Mouse (Mus musculus): ENCODE results near the gene Nin.

Gene Nin

DNA sequence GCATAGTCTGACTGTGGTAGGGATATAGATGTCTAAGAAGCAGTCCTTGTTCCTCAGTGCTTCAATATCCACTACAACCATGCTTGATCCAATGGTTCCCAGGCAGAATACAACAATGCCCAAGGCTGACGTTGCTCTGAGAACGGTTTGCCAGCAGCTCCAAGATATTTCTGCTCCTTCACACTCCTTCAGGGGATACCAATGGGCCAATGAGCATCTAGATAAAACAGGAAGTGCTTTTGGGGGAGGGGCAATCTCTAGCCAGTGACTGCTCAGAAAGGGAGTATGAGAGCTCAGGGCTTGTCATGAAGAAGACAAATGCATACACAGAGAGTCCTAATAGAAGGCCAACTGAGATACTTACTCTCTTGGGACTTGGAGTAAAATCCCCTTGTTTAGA lies 6.0 kb upstream of the Nin start:
- DNase-seq (ENCODE audit: low read depth, low spot score) = no peak

DNA sequence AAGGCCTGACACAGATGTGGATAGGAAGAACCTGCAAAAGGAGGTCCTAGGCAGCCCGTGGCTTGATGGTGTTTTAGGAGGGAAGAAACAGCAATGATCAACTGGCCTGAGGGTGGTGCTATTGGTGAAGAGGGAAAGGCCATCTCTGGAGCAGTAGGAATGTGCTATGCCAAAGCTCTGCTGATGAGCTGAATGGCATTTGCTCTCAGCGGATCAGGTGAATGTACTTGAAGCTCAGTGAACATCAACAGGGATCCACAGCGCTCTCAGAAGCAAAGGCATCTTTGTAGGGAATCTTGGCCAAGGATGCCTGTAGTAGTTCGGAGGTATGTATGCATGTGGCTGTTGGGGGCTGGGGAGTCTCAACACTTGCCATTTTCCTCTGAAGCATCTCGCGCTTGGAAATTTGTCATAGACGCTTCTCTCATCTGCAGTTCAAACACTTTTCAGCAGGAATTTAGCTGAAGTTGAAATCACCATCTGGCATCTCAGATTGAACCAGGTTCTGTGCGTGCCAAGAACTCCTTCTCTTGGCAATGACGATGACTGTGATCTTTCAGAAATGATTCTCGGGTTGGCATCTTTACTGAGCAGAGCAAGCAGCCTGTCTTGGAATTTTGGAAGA lies 5.3 kb upstream of the Nin start:
- no peak for DNase-seq (ENCODE audit: low read depth, low spot score)

DNA sequence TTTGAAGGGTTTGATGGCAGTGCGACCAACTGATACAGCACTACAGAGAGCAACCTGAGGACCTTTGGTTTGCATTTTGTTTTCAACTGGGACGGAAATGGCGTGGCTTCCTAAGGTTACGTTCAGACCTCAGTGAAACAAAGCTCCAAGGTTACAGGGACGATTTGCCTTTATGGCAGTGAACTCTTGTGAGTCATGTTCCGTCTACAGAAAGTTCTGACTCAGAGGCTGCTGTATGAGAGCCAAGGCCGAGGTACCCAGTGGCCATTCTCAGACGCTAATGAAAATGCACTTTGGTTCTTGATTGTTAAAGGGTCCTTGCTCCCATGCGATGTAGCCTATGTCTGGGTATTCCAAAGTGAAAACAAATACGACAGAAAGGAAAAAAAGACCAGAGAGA lies 3.6 kb upstream of the Nin start:
- DNase-seq (ENCODE audit: low read depth, low spot score) = peak; percentile 87

DNA sequence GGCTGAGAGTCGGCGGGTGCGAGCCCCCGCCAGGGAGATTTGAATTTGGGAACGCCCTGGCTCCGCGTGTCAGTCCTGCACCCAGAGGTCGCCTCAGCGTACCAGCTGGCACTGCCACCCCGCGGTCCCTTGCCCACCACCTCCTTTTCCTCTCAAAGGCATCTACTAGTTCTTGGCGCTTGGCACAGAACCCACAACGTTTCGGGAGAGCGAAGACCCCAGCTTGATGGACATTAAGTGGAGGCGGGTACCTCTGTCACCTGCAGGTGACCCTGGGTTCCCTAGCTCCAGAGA lies 1.5 kb downstream of the Nin start:
- DNase-seq (ENCODE audit: low read depth, low spot score) = no peak

DNA sequence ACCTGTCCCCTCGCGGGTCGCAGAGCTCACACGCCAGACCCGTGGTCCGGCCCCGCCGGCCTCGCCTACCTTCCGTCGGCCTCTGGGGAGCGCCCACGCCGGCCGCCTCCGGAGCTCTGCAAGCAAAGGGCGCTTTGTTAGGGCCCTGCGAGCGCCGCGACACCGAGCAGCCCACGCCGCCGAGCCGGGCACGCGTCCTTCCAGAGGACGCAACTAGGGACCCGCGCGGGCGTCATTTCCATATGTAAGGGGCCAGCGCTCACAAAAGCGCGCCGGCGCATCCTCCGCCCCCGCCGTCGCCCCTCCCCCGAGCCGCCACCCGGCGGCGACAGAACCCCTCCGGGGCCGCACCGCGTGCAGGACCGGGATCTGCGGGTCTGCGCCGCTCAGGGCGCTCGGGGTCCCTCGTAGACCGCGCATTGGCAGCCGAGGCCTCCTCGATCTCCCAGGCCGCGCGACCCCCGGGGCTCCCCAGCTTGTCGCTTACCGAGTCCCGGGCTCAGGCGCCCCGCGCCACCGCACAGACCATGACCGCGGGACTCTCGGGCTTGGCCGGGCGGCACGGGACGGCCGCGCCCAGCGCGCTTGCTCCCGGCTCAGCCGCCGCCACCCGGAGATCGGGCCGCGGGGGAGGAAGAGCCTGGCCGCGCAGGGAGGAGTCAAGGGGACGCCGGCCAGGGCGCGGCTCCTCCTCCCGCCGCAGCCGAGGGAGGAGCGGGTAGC lies 2.0 kb downstream of the Nin start:
- peak; percentile 58 for DNase-seq (ENCODE audit: low read depth, low spot score)

DNA sequence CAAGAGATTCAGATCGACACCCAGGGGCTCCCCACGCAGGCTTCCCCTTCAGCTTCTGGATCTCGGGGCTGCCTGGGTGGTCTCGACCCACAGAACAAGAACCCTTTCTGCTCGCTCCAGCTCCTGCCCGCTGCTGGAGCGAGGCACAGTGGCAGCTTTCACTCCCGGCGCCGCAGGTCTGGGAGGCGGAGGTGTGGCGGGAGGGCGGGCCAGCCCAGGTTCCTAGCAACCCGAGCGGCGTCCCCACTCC lies 2.5 kb downstream of the Nin start:
- no peak for DNase-seq (ENCODE audit: low read depth, low spot score)

DNA sequence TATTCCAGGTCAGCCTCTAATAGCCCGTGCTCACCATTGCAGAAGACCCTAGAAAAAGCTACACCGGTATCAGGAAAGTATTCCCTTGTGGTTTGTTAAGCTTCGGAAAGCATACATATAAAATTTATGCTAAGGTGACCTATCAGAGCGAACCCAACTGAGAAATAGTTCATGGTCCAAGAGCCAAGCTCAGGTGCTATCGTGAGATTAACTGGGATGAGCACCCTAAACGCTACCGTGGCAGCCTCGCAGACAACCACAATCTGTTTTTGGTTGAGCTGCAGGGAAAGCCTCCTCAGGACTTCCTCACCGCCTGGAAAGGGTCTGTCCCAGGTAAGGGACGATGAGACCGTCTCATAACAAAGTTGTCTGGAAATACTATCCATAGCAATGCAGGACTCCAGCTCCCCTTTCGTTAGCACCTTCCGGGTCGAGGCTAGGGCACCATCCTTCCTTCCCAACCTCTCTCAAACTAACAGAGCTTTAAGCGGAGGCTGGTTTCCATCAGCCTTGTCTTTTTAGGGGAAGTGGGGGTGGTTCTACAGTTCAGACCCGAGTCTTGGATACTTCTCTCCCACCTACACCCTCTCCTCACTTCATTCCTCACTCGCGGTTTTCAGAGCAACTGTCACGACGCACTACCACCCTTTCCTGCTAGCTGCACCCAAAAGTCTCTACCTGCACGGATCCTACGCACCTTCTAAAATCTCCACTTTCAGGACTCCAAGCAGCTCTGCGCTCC lies 3.0 kb downstream of the Nin start:
- no peak for DNase-seq (ENCODE audit: low read depth, low spot score)

DNA sequence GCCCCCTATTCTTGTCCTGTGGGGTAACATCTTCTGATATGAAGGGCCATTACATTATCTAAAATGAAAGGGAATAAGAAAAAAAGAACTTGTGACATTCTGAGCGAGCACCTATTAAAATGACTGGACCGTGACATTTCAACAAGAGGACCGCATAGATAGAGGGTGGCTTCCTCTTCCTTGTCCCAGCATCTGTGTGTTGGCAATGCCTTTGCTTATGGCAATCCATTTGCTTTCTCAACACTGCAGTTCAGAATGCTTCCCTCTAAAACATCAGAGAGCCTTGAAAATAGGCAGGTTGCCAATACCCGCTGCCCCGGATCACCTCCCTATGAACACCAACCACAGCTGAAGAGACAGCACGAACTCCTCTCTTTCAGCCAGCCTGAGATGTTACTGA lies 3.6 kb downstream of the Nin start:
- no peak for DNase-seq (ENCODE audit: low read depth, low spot score)

DNA sequence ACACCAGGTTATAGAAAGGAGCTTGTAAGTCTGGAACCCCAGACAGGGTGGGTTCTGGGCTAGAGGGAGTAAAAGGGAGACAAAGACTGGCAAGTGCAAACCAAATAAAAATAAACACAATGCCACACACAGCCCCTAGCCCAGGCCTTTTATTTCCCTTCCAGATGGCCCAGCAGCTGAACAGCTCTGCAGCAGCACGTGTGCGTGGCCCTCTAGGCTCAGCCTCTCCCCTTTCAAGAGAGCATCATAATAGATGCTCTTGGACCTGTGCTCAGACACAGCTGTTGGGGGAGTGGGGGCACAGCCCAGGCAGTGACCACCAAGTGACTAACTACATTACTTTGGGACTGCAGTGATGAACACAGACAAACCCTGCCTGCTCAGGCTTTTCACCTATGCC lies 5.4 kb downstream of the Nin start:
- DNase-seq (ENCODE audit: low read depth, low spot score) = no peak

DNA sequence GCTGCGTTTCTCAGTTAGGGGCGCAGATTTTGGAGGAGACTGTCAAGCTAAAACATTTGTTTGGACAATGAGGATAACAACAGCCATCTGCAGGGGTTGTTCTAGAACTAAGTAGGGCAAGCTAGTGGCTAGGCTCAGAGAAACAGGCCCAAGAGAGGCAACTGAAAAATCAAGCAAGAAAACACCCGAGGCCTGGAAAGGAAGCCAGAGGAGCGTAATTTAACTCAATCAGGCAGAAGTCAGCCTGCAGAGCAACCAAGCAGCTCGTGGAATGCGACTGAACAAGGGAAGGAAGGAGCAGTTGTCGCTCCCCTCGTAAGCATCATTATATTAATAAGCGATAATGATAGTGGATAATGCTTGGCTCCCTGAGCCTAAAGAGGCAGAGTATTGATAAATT lies 7.0 kb downstream of the Nin start:
- DNase-seq (ENCODE audit: low read depth, low spot score) = no peak

DNA sequence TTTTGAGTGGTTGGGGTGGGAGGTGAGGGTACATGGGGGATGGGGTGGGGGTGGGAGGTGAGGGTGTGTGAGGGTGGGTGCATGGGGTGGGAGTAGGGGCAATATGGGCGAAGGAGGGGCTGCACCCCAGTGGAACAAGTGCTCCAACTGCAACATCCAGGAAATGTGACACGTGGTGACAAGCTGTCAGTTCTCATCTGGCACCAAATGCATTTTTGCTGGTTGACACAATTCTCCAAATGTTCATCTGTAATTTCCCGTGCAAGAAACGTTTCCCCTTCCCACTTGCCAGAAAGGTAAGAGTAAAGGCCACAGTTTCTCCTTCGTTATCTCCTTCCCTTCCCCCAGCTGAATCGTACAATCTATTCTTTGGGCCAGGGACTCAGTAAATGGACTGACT lies 7.6 kb downstream of the Nin start:
- no peak for DNase-seq (ENCODE audit: low read depth, low spot score)

DNA sequence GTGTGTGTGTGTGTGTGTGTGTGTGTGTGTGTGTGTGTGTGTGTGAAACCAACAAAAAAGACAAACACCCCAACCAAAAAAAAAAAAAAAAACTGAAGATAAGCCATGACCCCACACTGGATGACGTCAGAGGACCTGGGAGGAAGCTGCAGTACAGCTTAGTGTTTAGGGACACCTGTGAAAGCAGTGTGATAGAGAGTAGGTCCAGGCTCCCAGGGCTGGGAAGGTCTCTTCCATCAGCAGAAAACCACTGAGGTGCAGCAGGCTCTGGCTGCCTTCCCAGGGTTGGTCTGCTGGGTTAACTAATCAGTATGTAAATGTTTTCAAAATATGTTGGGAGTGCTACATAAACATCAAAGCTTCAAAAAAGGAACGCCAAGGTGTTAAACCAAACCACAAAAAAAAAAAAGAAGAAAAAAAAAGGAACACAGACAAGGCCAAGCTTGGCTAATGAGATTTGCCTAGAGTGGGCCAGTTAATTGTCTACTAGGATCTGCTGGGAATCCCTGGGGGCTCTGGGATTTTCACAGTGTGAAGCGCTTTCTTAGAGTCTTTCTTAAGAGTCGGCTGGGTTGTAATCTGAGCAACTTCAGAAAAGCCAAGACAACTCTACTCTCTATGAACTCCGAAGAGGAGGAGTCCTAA lies 8.6 kb downstream of the Nin start:
- DNase-seq (ENCODE audit: low read depth, low spot score) = no peak

DNA sequence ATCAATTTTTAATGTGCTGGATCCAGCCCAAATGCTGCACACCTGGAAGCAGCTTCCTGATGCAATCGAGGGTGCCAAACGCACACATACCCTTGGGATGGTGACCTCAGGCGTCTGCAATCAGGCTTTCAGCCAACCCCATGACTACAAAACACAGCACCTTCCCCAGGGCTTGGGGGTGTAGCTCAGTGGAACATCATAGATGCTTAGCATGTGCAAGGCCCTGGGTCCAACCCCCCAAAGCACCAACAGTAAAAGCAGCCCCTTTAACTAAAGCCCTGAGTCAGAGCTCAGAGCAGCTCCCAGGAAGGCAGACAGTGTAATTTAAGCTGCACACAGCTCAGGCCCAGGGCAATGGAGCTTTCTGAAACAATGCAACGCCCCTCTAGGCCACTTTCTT lies 9.3 kb downstream of the Nin start:
- peak; percentile 53 for DNase-seq (ENCODE audit: low read depth, low spot score)

DNA sequence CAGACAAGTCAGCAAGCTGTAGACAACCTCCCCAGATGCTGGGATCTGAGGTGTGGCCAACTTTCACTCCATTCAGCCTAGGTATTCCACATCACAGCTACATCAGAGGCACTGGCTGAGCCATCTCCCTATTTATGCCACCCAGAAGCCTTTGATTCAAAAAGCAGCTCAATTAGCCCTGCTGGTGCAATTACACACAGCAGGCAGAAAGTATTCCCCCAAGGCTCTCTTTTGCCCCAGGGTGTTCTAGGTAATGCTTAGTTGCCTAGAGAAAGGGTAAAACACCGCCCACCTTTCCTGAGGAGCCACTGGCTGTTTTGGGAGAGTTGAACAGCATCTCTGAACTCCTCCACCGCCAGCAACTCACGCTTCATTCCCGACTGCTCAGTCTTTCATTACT lies 10.3 kb downstream of the Nin start:
- DNase-seq (ENCODE audit: low read depth, low spot score) = no peak

DNA sequence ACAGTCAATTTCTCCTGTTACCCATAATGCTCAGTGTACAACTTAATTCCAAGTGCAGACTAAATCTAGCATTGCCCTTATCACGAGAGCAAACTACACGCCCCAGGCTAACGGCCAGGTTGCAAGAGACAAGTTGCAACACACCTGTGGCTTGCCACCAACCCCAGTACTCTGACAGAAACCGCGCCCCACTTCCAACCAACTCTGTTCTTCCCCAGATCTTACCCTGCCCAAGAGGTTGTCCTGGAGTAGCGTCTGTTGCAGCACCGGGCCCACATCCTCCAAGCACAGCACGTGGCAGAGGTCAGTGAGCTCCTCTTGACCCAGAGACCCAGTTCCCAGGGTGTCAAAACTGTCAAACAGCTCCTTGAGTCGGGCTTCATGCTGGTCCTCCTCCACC lies 11.1 kb downstream of the Nin start:
- DNase-seq (ENCODE audit: low read depth, low spot score) = no peak

DNA sequence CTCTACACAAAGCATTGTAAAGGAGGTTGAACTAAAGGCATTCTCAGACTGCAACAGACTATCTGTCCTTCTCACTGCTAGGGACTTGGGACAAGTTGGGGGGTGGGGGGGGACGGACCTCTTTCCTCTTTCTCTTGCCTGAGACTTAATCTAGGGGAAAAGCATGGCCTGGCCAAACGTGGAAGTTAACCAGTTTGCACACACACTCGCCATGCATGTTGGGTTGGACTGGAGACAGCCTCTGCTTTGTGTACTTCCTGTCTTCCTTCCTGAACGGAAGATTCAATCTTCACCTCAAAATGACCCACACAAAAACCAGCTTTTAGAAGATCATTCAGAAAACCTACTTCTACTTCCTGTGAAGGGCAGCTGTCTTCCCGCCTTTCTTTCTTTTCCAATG lies 11.7 kb downstream of the Nin start:
- DNase-seq (ENCODE audit: low read depth, low spot score) = no peak

DNA sequence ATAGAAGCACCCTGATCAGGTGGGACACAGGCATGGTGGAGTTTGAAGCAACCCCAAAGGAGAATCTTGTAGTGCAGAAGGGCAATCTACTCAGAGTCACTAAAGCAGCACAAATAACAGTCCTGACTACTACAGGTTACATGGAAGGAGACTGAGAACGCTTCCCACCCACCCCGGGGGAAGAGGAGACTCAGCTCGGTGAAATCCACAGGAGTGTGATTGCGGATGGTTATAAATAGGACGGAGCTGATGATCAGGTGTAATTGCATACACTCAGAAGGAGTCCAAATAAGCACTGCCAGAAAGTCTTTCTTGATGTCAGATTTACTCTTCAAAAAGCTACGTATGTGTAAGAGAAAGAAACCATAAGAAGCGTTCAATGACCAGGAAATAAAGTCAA lies 15.6 kb downstream of the Nin start:
- no peak for DNase-seq (ENCODE audit: low read depth, low spot score)

DNA sequence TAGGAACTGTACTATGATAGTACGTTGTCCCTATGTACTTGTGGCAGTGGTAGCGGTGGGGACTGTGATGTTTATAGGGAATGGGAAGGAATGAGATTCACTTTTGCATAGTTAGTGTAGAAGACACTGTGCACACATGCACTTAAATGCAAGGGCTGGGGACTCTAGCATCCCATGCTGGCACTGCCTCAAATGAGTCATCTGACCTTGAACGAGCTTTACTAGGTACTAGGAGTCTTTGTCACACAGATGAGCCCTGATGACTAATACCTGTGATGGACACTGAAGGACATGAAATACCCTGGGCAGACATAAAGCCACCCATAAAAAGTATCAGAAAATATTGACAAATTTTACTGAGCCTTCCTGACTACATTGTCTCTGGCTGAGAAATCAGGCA lies 16.2 kb downstream of the Nin start:
- DNase-seq (ENCODE audit: low read depth, low spot score) = peak; percentile 72

DNA sequence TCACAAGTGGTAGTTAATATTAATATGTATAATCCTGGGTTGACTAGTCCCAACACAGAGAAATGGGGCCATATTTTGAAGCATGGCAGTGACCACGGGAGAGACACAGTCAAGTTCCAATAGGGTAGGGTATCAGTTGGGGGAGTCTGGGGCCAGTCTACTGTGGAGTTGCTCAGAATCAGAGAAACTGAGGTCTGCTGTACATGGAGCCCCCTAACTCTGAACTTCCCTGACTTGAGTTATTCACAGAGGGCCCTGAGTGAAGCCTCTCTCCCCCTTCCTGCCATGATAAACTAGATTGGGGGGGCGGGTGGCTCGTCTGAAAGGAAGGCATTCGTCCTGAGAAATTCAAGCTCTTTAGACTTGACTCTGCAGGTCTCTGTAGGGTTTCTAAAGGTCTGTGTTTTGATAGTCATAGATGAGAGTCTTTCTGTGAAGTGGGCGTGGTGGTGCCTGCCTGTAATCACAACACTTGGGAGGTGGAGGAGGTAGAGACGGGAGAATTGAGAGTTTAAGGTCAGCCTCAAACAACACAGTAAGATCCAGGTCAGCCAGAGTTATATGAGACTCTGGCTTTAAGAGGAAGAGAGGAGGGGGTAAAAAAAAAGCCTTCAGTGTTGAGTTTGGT lies 20.1 kb downstream of the Nin start:
- DNase-seq (ENCODE audit: low read depth, low spot score) = no peak

DNA sequence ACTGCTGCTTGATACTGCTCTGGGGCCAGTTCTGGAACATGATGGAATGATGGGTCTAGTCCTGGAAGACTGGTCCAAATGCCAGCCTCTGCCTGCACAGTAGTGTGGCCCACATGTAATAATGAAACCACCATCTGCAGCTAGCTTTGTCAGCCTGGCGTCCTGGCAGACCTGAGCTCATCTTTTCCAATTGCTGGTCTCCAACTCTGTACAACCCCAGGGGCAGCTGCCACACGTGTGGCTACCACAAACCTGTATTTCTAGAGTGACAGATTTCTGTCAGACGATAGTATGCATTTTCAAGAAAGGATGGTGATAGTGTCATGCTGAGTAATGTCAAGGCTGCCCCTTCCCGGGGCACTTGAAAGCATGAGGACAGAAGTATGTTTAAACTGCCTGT lies 25.2 kb downstream of the Nin start:
- DNase-seq (ENCODE audit: low read depth, low spot score) = no peak

DNA sequence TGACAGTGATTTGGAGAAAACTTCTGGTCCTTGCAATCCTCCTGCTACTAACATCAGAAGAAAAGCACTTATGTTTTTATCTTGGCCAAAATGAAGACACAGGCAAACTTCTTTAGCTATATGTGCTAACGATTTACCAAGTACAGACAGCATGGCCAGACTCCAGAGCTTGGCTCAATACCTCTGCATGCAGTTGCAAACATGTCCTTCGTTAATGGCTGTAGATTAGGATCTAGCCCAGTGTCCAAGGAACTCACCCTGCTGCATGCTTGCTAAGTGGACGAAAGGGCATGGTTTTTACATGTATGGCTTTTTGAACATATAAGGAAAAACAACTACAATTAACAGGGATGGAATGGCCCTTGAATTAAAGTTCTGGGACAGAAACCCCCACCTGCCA lies 28.2 kb downstream of the Nin start:
- no peak for DNase-seq (ENCODE audit: low read depth, low spot score)

DNA sequence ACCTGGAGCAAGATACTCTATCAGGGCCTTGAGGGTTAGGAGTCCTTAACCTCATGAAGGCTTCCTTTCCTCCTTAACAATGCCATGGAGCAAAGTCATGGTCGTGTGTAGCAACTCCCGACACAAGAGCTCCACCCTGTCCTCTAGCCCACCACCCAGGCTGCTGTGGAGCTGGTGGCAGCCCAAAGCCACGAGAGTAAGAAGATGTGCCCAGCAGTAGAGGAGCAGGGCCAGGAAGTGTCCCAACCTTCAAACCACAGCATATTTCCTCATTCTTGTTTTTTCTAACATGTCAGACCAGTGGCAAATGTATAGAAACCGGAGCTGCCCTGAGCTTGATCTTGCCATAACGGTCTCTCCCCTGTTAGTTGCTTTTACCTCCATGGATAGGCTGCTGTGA lies 29.3 kb downstream of the Nin start:
- no peak for DNase-seq (ENCODE audit: low read depth, low spot score)

DNA sequence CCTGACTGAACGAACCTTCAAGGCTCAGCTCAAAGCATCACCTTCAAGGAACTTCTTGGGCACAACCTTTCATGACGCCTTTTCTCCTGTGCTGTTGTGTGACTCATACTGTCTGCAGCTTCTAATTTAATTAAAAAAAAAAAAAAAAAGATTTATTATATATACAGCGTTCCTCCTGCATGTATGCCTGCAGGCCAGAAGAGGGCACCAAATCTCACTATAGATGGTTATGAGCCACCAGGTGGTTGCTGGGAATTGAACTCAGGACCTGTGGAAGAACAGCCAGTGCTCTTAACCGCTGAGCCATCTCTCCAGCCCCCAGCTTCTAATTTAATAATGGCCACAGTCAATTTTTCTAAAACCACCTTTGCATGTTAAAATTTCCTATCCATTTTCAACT lies 29.8 kb downstream of the Nin start:
- no peak for DNase-seq (ENCODE audit: low read depth, low spot score)
